In genomic region chr15:78841161-78841790, GRCm38 (mm10) we compare ENCODE assay signal across 15 mouse cellular contexts. TPM values are rescaled to one million over a fixed set of nuclear protein-coding genes. Genes with fewer than 3 reads are reported as not detected.
DNase-seq lines count a peak whose midpoint lies in the region; ATAC-seq and TF ChIP-seq lines count a peak whose summit lies in the region.
"Had no signal": no experiment of that assay in that cellular context is flagged by ENCODE, and none has a peak within 500 bp of the region (broad histone marks: within the 10 kb centered on the region; RNA-seq: fewer than 3 reads in every experiment).

No protein-coding gene starts in this region.

- H3K4me3 ChIP-seq in gastrocnemius, adult 2 months = no peak overlapping the region
- no peak overlapping the region for H3K4me3 ChIP-seq in kidney, embryonic 15.5 days (replicated peaks)
- no peak overlapping the region for H3K4me3 ChIP-seq in neural tube, embryonic 12.5 days
- no peak overlapping the region for H3K4me3 ChIP-seq in neural tube, embryonic 15.5 days (replicated peaks)
- H3K4me3 ChIP-seq in stomach, postnatal 0 days (ENCODE audit: low read depth, low read length) = no peak overlapping the region

- intact Hi-C loops in gastrocnemius, adult 2 months (cut with DNase I) = no loop called here
- intact Hi-C loops in gastrocnemius, postnatal 14 days (cut with DNase I; ENCODE audit: low total_unique reads) = no loop called here

- DNase-seq in gastrocnemius, adult 2 months = no peak
- DNase-seq in gastrocnemius, postnatal 14 days = no peak
- no peak for DNase-seq in kidney, postnatal 14 days
- DNase-seq in stomach, postnatal 0 days (ENCODE audit: low spot score) = no peak
- no peak for DNase-seq in right cerebral cortex, postnatal 4 days
- DNase-seq: adrenal gland, postnatal 25 days; B cell, adult 2 months; layer of hippocampus, adult 9-11 months; thymus, postnatal 4 days had no signal

- ATAC-seq in kidney, embryonic 15.5 days (replicated peaks; ENCODE audit: low FRiP score) = no peak
- no peak for ATAC-seq in neural tube, embryonic 12.5 days (ENCODE audit: low FRiP score, low read depth)
- ATAC-seq in neural tube, embryonic 15.5 days (ENCODE audit: low FRiP score) = no peak
- ATAC-seq in stomach, postnatal 0 days (ENCODE audit: low FRiP score, low TSS enrichment) = no peak
- ATAC-seq: inflammation-experienced regulatory T-cells, adult 6 months had no signal

- 68% methylated on average over 6 of the region's 6 CpGs for WGBS in kidney, embryonic 15.5 days
- 42% methylated on average over 6 of the region's 6 CpGs for WGBS in neural tube, embryonic 12.5 days
- 56% methylated on average over 6 of the region's 6 CpGs for WGBS in neural tube, embryonic 15.5 days
- 61% methylated on average over 6 of the region's 6 CpGs for whole genome bisulfite sequencing in stomach, postnatal 0 days

- peak overlapping the region; percentile 72 for H3K27ac ChIP-seq in gastrocnemius, adult 2 months
- H3K27ac ChIP-seq in kidney, embryonic 15.5 days = peak overlapping the region; percentile 94; the same call in 1 of the 2 replicates
- no peak overlapping the region for H3K27ac ChIP-seq in neural tube, embryonic 12.5 days
- no peak overlapping the region for H3K27ac ChIP-seq in neural tube, embryonic 15.5 days (replicated peaks)
- H3K27ac ChIP-seq in stomach, postnatal 0 days (replicated peaks) = peak overlapping the region; percentile 61

- no peaks in the 10 kb centered on the region for H3K9me3 ChIP-seq in kidney, embryonic 15.5 days (replicated peaks)
- H3K9me3 ChIP-seq in neural tube, embryonic 12.5 days = no peaks in the 10 kb centered on the region
- H3K9me3 ChIP-seq in neural tube, embryonic 15.5 days (replicated peaks) = no peaks in the 10 kb centered on the region
- H3K9me3 ChIP-seq in stomach, postnatal 0 days (ENCODE audit: control insufficient read depth, low read length) = no peaks in the 10 kb centered on the region

- no peak overlapping the region for H3K9ac ChIP-seq in kidney, embryonic 15.5 days
- no peak overlapping the region for H3K9ac ChIP-seq in neural tube, embryonic 12.5 days
- no peak overlapping the region for H3K9ac ChIP-seq in neural tube, embryonic 15.5 days (replicated peaks)
- H3K9ac ChIP-seq in stomach, postnatal 0 days (ENCODE audit: low read length) = no peak overlapping the region

- no peak overlapping the region for H3K4me2 ChIP-seq in kidney, embryonic 15.5 days
- H3K4me2 ChIP-seq in neural tube, embryonic 12.5 days (replicated peaks) = 0 out of 2 replicates have a peak overlapping the region, but pooled peaks have one; percentile 9
- H3K4me2 ChIP-seq in neural tube, embryonic 15.5 days = no peak overlapping the region
- H3K4me2 ChIP-seq in stomach, postnatal 0 days (replicated peaks; ENCODE audit: low read depth) = peak overlapping the region; percentile 81; the same call in 1 of the 2 replicates

- TF ChIP-seq CTCF in gastrocnemius, adult 2 months (IDR thresholded peaks at IDR 0.05) = no peak
- no peak for TF ChIP-seq CTCF in stomach, postnatal 0 days (IDR thresholded peaks at IDR 0.05; ENCODE audit: low read depth)

- H3K4me1 ChIP-seq in kidney, embryonic 15.5 days = peaks cover 78% of the 10 kb centered on the region
- H3K4me1 ChIP-seq in neural tube, embryonic 12.5 days = peaks cover 52% of the 10 kb centered on the region
- peaks cover 63% of the 10 kb centered on the region for H3K4me1 ChIP-seq in neural tube, embryonic 15.5 days
- peaks cover 15% of the 10 kb centered on the region for H3K4me1 ChIP-seq in stomach, postnatal 0 days (replicated peaks; ENCODE audit: control insufficient read depth, insufficient read depth)

- TF ChIP-seq EP300 in stomach, postnatal 0 days (optimal IDR thresholded peaks at IDR 0.05) = no peak

- H3K27me3 ChIP-seq in kidney, embryonic 15.5 days = peaks cover 25% of the 10 kb centered on the region
- peaks cover 24% of the 10 kb centered on the region for H3K27me3 ChIP-seq in neural tube, embryonic 12.5 days (replicated peaks)
- peaks cover 30% of the 10 kb centered on the region for H3K27me3 ChIP-seq in neural tube, embryonic 15.5 days (replicated peaks)
- no peaks in the 10 kb centered on the region for H3K27me3 ChIP-seq in stomach, postnatal 0 days (ENCODE audit: control insufficient read depth, insufficient read depth, low read length)

- H3K36me3 ChIP-seq in kidney, embryonic 15.5 days = no peaks in the 10 kb centered on the region; the same call in 1 of the 2 replicates
- no peaks in the 10 kb centered on the region for H3K36me3 ChIP-seq in neural tube, embryonic 12.5 days
- no peaks in the 10 kb centered on the region for H3K36me3 ChIP-seq in neural tube, embryonic 15.5 days
- H3K36me3 ChIP-seq in stomach, postnatal 0 days (ENCODE audit: control insufficient read depth, insufficient read depth, low read length) = no peaks in the 10 kb centered on the region

RNA-seq across cellular contexts. Expression of gene Cdc42ep1, which starts 1.1 kb away (rescaled TPM):
- total RNA-seq in gastrocnemius, adult 2 months (2021) = 1 to 10 TPM; 8.5 to 10.0 TPM
- total RNA-seq in gastrocnemius, postnatal 14 days (2021) = 10 to 100 TPM; 22.7 to 23.6 TPM
- polyA plus RNA-seq in kidney, embryonic 15.5 days (2015; fragmentation: Nextera tagmentation; extraction: Ambion mirVana) = 46.2 and 51.1 TPM in 2 replicates
- polyA plus RNA-seq in neural tube, embryonic 12.5 days (2016; fragmentation: Nextera tagmentation; extraction: Ambion mirVana) = 14.9 and 17.6 TPM in 2 replicates
- polyA plus RNA-seq in neural tube, embryonic 15.5 days (2015; fragmentation: Nextera tagmentation; extraction: Ambion mirVana) = 12.0 and 16.2 TPM in 2 replicates
- 37.7 and 45.4 TPM in 2 replicates for polyA plus RNA-seq in stomach, postnatal 0 days (2015; fragmentation: Nextera tagmentation; extraction: Ambion mirVana)
- polyA plus RNA-seq: inflammation-experienced regulatory T-cells, adult 6 months had no signal

RNA-seq across cellular contexts. Expression of gene Lgals2, which starts 14.1 kb away (rescaled TPM):
- not detected for total RNA-seq in gastrocnemius, adult 2 months (2021)
- not detected for total RNA-seq in gastrocnemius, postnatal 14 days (2021)
- polyA plus RNA-seq in kidney, embryonic 15.5 days (2015; fragmentation: Nextera tagmentation; extraction: Ambion mirVana) = 0.60 and 1.8 TPM in 2 replicates
- not detected in 2 replicates for polyA plus RNA-seq in neural tube, embryonic 12.5 days (2016; fragmentation: Nextera tagmentation; extraction: Ambion mirVana)
- polyA plus RNA-seq in neural tube, embryonic 15.5 days (2015; fragmentation: Nextera tagmentation; extraction: Ambion mirVana) = 26.1 TPM in 1 of 2 replicates, not detected in the other
- 39.4 and 39.5 TPM in 2 replicates for polyA plus RNA-seq in stomach, postnatal 0 days (2015; fragmentation: Nextera tagmentation; extraction: Ambion mirVana)
- total RNA-seq: adrenal gland, postnatal 25 days had no signal
- polyA plus RNA-seq: inflammation-experienced regulatory T-cells, adult 6 months had no signal

RNA-seq across cellular contexts. Expression of gene Gga1, which starts 35.7 kb away (rescaled TPM):
- 10 to 100 TPM; 43.1 to 45.7 TPM for total RNA-seq in gastrocnemius, adult 2 months (2021)
- total RNA-seq in gastrocnemius, postnatal 14 days (2021) = 10 to 100 TPM; 28.0 to 28.2 TPM
- polyA plus RNA-seq in kidney, embryonic 15.5 days (2015; fragmentation: Nextera tagmentation; extraction: Ambion mirVana) = 49.5 and 55.5 TPM in 2 replicates
- polyA plus RNA-seq in neural tube, embryonic 12.5 days (2016; fragmentation: Nextera tagmentation; extraction: Ambion mirVana) = 55.6 and 57.5 TPM in 2 replicates
- polyA plus RNA-seq in neural tube, embryonic 15.5 days (2015; fragmentation: Nextera tagmentation; extraction: Ambion mirVana) = 42.6 and 44.1 TPM in 2 replicates
- 35.6 and 39.3 TPM in 2 replicates for polyA plus RNA-seq in stomach, postnatal 0 days (2015; fragmentation: Nextera tagmentation; extraction: Ambion mirVana)

RNA-seq across cellular contexts. Expression of gene Card10, which starts 38.4 kb away (rescaled TPM):
- total RNA-seq in gastrocnemius, adult 2 months (2021) = 1 to 10 TPM; 6.1 to 6.8 TPM
- 1 to 10 TPM; 9.6 to 9.7 TPM for total RNA-seq in gastrocnemius, postnatal 14 days (2021)
- polyA plus RNA-seq in kidney, embryonic 15.5 days (2015; fragmentation: Nextera tagmentation; extraction: Ambion mirVana) = 9.1 and 9.5 TPM in 2 replicates
- 2.8 and 3.4 TPM in 2 replicates for polyA plus RNA-seq in neural tube, embryonic 12.5 days (2016; fragmentation: Nextera tagmentation; extraction: Ambion mirVana)
- polyA plus RNA-seq in neural tube, embryonic 15.5 days (2015; fragmentation: Nextera tagmentation; extraction: Ambion mirVana) = 1.9 and 3.7 TPM in 2 replicates
- polyA plus RNA-seq in stomach, postnatal 0 days (2015; fragmentation: Nextera tagmentation; extraction: Ambion mirVana) = 2.4 and 2.8 TPM in 2 replicates

RNA-seq across cellular contexts. Expression of gene Gm49510, which starts 58.2 kb away (rescaled TPM):
- under 1 TPM in 1 of 2 experiments, not detected in 1; 0.13 TPM for total RNA-seq in gastrocnemius, adult 2 months (2021)
- not detected for total RNA-seq in gastrocnemius, postnatal 14 days (2021)
- 0.14 and 0.60 TPM in 2 replicates for polyA plus RNA-seq in kidney, embryonic 15.5 days (2015; fragmentation: Nextera tagmentation; extraction: Ambion mirVana)
- 0.28 and 0.32 TPM in 2 replicates for polyA plus RNA-seq in neural tube, embryonic 12.5 days (2016; fragmentation: Nextera tagmentation; extraction: Ambion mirVana)
- not detected in 2 replicates for polyA plus RNA-seq in neural tube, embryonic 15.5 days (2015; fragmentation: Nextera tagmentation; extraction: Ambion mirVana)
- 0.27 and 0.28 TPM in 2 replicates for polyA plus RNA-seq in stomach, postnatal 0 days (2015; fragmentation: Nextera tagmentation; extraction: Ambion mirVana)
- total RNA-seq: adrenal gland, postnatal 25 days; ES-E14 had no signal
- polyA plus RNA-seq: inflammation-experienced regulatory T-cells, adult 6 months; stomach, embryonic 14.5 days had no signal

Comparison
In these comparisons a context has a peak if more than half of its experiments do, and no peak if none do; other contexts are left out.
1. H3K4me2 ChIP-seq: peak in neural tube, embryonic 12.5 days (single experiment) and stomach, postnatal 0 days (single experiment); none in kidney, embryonic 15.5 days (single experiment) and neural tube, embryonic 15.5 days (single experiment).
2. H3K27ac ChIP-seq: peak in gastrocnemius, adult 2 months (single experiment), kidney, embryonic 15.5 days (single experiment) and stomach, postnatal 0 days (single experiment); none in neural tube, embryonic 12.5 days (single experiment) and neural tube, embryonic 15.5 days (single experiment).